Mouse (Mus musculus): ENCODE results near the gene Htra2. TPM values are rescaled to one million over a fixed set of nuclear protein-coding genes. Genes with fewer than 3 reads are reported as not detected.
A peak's percentile ranks its signal among the peaks of the same experiment; 100 is the strongest.

The Htra2 gene
- 10 to 100 TPM; 30.1 to 33.5 TPM for total RNA-seq (2021)
- long read RNA-seq, experiment 1, transcript Htra2-201 (8 exons, 1,725 nt), result major isoform, 38 of 57 reads
- long read RNA-seq, experiment 1, partial matches to known transcripts, result 0 of 57 reads
- long read RNA-seq, experiment 1, other reads (novel, unspliced or antisense), result 16 of 57 reads
- long read RNA-seq, experiment 2, transcript Htra2-201 (8 exons, 1,725 nt), result major isoform, 41 of 60 reads
- long read RNA-seq, experiment 2, partial matches to known transcripts, result 2 of 60 reads
- long read RNA-seq, experiment 2, other reads (novel, unspliced or antisense), result 15 of 60 reads

- DNase-seq (ENCODE audit: low spot score in 2 of 2), result no peak
Observed at GRCm38 (mm10) chr6:83054871-83055431, at the start of gene Htra2. Gene Htra2, minus strand, starts transcription at chr6:83055273.

GRCm38 (mm10) chr6:83104158-83104557 lies 49.1 kb upstream of the Htra2 start:
- no peak for DNase-seq (ENCODE audit: low spot score in 2 of 2)

DNA sequence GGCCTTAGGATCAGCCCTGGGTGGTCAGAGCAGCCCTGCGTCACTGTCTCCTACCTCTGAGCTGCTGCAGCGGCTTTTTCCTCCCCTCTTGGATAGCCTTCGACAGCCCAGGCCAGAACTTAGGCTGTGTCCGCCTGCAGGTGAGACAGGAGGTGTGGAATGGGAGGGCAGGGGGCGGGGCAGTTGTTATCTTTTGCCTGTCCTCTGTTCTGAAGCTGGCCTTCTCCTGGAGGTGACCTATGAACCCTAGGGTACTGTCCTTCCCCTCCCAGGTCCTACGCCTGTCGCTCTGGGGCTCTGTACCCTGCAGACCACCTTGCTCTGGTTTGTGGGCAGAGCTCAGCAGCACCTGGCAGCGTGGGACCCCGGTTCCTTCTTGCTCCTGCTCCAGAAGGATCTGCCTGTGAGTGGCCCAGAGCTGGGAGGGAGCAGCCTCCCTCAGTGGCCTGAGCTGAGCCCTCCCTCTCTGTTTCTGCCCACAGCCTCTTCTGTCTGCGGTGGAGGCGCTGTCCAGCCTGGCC lies 48.1 kb upstream of the Htra2 start:
- no peak for DNase-seq (ENCODE audit: low spot score in 2 of 2)

DNA sequence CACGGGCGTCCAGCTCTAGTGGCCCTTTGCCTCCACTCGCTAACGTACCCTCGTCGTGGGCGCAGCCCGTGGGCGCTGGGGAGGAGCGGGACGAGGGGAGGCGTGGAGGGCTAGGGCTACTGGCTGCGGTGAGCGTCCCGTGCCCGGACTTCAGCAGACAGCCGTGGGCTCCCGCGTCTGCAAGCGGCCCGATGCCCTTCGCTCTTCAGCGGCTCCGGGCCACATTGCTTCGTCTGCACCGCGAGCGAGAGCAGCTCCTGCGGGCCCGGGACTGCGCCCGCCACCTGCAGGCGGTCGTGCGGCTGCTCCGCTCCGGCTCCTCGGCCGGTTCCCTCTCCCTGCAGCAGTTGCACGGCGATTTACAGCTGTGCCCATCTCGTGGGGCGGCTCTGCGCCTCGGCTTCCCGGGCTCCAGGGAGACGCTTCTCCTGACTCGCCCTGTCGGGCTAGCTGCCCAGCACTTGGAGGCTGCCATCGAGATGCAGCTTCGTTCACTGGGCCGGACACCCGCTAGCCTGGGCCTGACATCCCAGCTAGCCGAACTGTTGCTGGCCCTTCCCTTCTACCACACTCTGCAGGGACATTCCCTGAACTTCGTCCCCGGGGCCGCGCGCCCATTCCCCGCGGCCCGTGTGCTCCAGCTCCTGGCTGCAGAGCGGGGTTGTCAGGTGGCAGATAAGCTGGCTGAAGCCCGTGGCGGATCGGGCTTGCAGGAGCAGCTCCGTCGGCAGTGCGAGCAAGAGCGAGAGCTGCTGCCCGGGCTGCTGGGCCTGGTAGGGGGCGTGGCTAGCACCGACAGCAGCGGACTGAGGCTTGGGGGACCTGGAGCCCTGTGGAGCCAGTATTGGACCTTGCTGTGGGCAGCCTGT lies 46.8 kb upstream of the Htra2 start:
- DNase-seq (ENCODE audit: low spot score in 2 of 2), result peak in 1 of 2 experiments; percentile 72

- DNase-seq (ENCODE audit: low spot score in 2 of 2), result peak; percentile 66 to 87
Observed at GRCm38 (mm10) chr6:83101316-83101687, 46.2 kb upstream of the Htra2 start, which contains the start of the genes Ccdc142 and Gm42688. Gene Ccdc142, plus strand, starts transcription at chr6:83101601. Gene Gm42688, plus strand, starts transcription at chr6:83101617.

DNA sequence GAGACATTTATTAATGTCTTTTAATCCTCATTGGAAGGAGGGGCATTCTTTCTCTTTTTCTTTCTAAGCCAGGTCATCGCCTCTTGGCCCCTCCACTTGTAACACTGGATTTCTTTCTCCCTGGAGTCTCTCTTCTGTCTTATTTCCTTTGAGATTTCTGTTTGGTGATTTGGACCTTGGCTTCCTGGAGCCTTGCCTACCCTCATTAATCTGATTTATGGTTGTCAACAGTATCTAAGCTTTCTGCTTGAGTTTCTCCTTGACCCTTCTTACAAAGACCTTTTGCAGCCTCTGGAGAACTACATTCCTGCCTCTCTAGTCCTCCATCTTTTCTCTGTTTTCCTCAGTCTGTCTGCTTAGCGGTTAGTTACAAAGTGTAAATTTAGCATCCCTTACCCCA lies 43.3 kb upstream of the Htra2 start:
- DNase-seq (ENCODE audit: low spot score in 2 of 2), result no peak

- no peak for DNase-seq (ENCODE audit: low spot score in 2 of 2)
Observed at GRCm38 (mm10) chr6:83095968-83096367, 40.9 kb upstream of the Htra2 start.

DNA sequence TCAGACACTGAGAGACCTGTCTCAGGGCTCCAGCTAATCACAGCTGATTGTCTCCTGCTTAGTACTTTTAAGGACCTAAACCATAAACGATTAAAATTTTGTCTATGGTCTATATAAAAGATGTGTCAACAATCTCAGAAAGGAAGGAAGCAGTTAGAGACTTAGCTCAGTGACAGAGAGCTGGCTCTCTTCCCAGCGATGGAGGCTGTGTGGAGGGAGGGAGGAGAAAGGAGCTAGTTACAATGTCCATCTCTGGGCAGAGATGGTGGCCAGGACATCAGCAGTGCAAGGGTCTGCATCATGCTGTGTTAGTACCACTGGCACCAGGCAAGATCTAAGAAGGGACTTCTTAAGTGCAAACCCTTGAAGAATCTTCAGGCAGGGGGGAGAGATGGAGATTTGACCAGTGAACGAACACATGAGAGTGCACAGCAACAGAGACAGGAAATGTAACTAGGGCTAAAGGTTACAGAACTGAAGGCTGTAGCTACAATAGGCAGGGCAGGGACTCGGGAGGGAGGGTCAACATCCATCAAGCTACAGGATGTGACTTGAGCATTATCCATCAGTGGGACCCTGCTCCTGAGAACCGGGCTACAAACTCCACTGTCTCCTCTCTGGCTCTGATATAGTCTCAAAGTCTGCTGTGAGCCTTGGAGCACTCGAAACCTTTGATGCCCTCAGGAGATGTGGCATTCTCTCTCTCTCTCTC lies 37.5 kb upstream of the Htra2 start:
- no peak for DNase-seq (ENCODE audit: low spot score in 2 of 2)

DNA sequence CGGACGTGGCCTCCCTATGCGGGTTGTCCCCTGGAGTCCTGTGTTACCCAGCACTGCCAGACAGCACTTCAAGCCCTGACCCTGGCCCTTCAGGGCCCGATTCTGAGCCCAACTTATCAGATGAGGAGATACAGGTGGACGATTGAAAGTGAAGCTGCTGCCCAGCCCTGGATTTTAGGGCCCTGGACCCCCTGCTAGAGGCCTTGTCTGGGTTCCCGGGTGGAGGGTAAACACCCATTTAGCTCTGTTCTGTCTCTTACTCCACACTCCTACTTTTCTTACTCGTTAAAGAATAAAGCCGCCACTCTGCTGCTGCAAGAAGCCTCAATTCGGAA lies 32.8 kb upstream of the Htra2 start:
- DNase-seq (ENCODE audit: low spot score in 2 of 2), result no peak

GRCm38 (mm10) chr6:83087205-83087925 lies 32.3 kb upstream of the Htra2 start:
- DNase-seq (ENCODE audit: low spot score in 2 of 2), result peak in 1 of 2 experiments; percentile 25

GRCm38 (mm10) chr6:83086121-83087035 lies 31.3 kb upstream of the Htra2 start, which contains the start of gene Lbx2:
Gene Lbx2, plus strand, starts transcription at chr6:83086367.
- no peak for DNase-seq (ENCODE audit: low spot score in 2 of 2)

DNA sequence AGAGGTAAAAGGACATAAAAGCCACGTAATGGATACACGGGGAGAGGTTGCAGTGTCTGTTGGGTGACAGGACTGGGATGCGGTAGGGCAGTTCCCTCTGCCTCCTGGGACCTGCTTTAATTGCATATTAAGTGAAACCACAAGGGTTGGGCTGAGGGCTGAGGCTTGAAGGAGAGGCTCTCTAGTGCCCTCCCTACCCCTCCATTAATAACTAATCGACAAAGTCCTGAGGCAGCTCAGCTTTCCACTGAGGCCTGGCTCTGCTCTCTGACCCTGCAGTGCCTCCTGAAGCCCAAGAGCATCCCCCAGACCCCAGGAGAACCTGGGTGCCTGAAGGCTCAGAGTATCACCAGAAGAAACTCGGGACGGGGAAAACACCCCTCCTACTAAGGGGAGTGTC lies 29.4 kb upstream of the Htra2 start:
- DNase-seq (ENCODE audit: low spot score in 2 of 2), result no peak

DNA sequence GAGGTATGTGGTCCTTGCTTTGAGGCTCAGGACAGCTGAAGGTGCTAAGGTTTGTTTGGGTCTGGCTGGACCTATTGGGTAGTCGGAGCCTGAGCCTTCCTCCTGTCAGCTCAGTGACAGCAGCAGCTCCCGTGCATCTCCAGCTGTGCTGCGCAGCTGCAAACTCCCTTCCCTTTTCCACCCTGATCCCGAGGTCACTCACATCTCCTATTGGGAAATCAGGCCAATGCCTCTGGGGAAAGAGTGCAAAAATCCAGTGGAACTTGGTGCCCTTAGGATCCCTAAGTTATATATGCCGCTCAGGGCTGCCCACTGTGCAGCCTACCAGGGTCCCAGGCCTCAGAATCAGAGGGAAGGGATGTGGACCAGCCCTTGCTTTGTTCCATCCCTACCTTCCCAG lies 28.4 kb upstream of the Htra2 start:
- DNase-seq (ENCODE audit: low spot score in 2 of 2), result no peak

DNA sequence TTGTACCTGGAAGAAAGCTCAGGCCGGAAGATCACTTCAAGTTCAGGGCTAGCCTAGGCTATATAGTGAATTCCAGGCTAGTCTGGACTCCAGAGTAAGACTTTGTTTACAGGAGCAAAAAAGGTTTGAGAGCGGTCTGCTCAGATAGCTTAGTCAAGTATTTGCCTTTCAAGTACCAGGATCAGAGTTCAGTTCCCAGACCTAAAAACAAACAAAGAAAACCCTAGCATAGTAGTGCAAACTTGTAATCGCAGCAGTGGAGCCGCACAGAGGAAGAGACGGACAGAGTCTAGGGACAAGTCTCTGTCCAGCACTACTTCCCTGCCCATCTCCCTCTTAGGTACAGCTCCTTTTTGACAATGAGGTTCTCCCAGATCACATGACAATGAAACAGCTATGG lies 25.1 kb upstream of the Htra2 start:
- no peak for DNase-seq (ENCODE audit: low spot score in 2 of 2)

DNA sequence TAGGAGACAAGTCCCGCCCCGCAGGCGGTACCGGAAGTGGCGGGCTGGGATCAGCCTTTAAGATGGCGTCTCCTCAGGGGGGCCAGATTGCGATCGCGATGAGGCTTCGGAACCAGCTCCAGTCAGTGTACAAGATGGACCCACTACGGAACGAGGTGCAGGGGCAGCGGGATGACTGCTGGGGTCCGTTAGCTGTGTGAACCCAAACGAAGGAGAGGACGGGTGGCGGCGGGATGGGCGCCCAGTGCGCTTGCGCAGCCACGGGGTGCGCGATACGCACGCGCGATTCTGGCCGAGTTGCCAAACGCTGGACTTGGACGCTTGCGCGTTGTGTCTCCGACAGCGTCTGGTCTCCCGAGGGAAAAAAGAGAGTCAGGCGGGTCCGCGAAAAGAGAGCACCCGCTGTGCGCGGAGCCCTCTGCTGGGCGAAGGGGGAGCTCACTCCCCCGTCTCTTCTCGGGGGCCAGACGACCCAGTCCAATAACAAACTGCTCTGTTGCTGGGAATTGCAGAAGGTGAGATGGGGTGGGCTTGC lies 23.3 kb upstream of the Htra2 start:
- peak; percentile 96 to 99 for DNase-seq (ENCODE audit: low spot score in 2 of 2)

DNA sequence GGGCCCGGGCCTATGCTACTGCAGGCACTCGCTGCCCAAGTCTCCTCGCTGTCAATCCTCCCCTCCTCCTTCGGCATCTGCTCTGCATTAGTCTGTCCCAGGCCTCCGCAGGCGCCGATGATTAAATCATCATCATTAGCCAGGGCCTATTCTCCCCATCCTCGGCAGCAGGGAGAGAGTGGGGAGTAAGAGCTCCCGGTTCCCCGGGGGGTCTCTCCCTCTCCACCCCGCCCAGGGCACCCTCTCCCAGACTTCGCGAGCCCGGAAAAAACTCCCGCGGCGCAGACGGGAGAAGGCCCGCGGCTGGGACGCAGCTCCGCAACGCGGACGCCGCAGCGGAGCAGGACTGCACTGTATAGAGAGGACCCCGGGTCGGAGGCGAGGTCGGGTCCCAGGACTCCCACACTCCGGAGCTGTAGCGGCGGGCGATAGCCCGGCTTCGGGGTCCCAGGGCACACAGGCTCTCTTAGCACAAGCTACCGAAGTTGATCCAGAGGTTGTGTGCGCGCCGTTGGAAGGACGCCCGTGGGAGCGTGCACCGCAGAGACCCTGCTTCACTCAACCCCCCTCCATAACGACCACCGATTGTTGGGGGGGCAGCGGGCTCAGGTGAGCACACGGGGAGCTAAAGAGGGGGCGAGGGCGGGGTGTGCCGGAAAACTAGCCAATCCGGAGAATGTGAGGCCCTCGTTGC lies 22.7 kb upstream of the Htra2 start, which contains the start of gene Pcgf1:
Pcgf1 (plus strand) TSS at position 240 of the 694 bp plus-strand sequence.
- no peak for DNase-seq (ENCODE audit: low spot score in 2 of 2)

DNA sequence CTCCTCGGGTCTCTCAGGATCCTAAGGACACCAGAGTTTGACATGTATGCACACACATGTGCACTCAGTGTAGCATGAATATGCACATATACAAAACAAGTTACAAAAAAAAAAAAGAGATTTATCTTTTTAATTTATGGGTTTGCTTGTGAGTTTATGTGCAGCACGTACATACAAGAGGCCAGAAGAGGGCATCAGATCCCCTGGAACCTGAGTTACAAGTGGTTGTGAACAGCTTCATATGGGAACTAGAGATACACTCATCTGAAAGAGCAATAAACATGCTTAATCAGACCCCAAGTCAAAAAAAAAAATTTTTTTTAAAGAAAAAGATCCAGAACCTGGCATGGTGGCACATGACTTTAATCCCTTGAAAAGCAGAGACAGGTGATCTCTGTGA lies 19.9 kb upstream of the Htra2 start:
- DNase-seq (ENCODE audit: low spot score in 2 of 2), result no peak

DNA sequence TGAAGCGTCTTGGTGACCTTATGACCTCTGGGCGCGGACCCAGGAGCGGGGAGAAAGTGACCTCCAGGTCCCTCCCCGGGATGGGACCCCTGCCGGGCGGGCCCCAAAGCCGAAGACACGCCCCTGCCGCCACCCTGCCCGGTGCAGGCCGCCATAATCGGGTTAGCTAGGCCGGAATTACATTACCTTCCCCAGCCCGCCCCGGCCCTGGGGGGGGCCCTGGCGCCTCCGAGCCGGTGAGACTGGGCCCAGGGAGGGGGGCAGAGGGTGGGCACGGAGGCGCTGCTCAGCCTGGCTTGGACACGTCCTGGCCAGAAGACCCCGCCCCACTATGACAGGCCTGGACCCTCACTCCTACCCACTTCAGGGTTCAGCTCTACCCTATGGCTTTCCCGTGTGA lies 16.1 kb upstream of the Htra2 start:
- peak in 1 of 2 experiments; percentile 16 for DNase-seq (ENCODE audit: low spot score in 2 of 2)
